Mouse (Mus musculus) small intestine, adult 2 months (tissue): ENCODE measurements around the gene Nyap2.

Source experiments
- CTCF ChIP-seq: fragments of 200-500 bp; IDR thresholded peaks from 2 replicates; pipeline ENCODE4 v1.5.1; 2012; ENCODE audit warnings: low read depth, mild to moderate bottlenecking, control low read depth, inconsistent platforms, low read length, moderate library complexity, mixed read lengths; ENCODE audit not compliant: insufficient replicate concordance, insufficient read length; ENCODE audit errors: extremely low read depth
- POLR2A ChIP-seq: fragments of 200-500 bp; IDR thresholded peaks from 2 replicates; pipeline ENCODE4 v1.6.1; 2012; ENCODE audit warnings: low read depth, mild to moderate bottlenecking, control low read depth, inconsistent platforms, low read length, moderate library complexity

GRCm38 (mm10) chr1:81250068-81250467 is 173.3 kb downstream of the Nyap2 start:
- no peak for TF ChIP-seq CTCF
- TF ChIP-seq POLR2A = no peak
